Mouse (Mus musculus) liver, embryonic 12.5 days (tissue): Measurements from ENCODE around the gene Vwa3a. TPM values are rescaled to one million over a fixed set of nuclear protein-coding genes. Genes with fewer than 3 reads are reported as not detected.

Experiments
- ATAC-seq: fragments of 200-750 bp; cut with Nextera tagmentation; 2 replicates; pipeline ENCODE4 v1.8.0; 2017; ENCODE audit warnings: moderate number of reproducible peaks, mild to moderate bottlenecking, moderate library complexity
- H3K27ac ChIP-seq: fragments of 300-500 bp; sonication (generic); 2 replicates; pipeline ENCODE4 v1.5.1; 2016; ENCODE audit warnings: mild to moderate bottlenecking
- H3K27me3 ChIP-seq: fragments of 300-500 bp; sonication (generic); replicated peaks from 2 replicates; pipeline ENCODE4 v1.6.1; 2016; ENCODE audit warnings: mild to moderate bottlenecking, moderate library complexity
- H3K36me3 ChIP-seq: fragments of 300-500 bp; sonication (generic); 2 replicates; pipeline ENCODE4 v1.6.1; 2016; ENCODE audit warnings: mild to moderate bottlenecking, moderate library complexity
- H3K4me1 ChIP-seq: fragments of 300-500 bp; sonication (generic); 2 replicates; pipeline ENCODE4 v1.6.1; 2016
- H3K4me2 ChIP-seq: fragments of 300-500 bp; sonication (generic); 2 replicates; pipeline ENCODE4 v1.6.1; 2016; ENCODE audit warnings: mild to moderate bottlenecking, moderate library complexity
- H3K4me3 ChIP-seq: fragments of 300-500 bp; sonication (generic); 2 replicates; pipeline ENCODE4 v1.5.1; 2016; ENCODE audit warnings: mild to moderate bottlenecking, moderate library complexity
- H3K9ac ChIP-seq: fragments of 300-500 bp; sonication (generic); 2 replicates; pipeline ENCODE4 v1.6.1; 2016; ENCODE audit warnings: mild to moderate bottlenecking, moderate library complexity
- H3K9me3 ChIP-seq: fragments of 300-500 bp; sonication (generic); replicated peaks from 2 replicates; pipeline ENCODE4 v1.6.1; 2016; ENCODE audit warnings: mild to moderate bottlenecking, moderate library complexity
- WGBS: fragments of 180-500 bp; shearing (Covaris S2); methylation state at CpG from one replicate; pipeline ENCODE4 v1.1.7; 2016; ENCODE audit not compliant: insufficient replicate concordance; 5-methylcytosine and 5-hydroxymethylcytosine counted together
- polyA plus RNA-seq: library from polyadenylated mRNA; unstranded; fragments of >200 nt; fragmentation: Nextera tagmentation; extraction: Ambion mirVana; gene quantifications from 2 replicates; pipeline ENCODE4 v1.2.1, GENCODE M21; 2016

The Vwa3a gene
- polyA plus RNA-seq, 1 experiment from 2014 or later, result not detected

DNA sequence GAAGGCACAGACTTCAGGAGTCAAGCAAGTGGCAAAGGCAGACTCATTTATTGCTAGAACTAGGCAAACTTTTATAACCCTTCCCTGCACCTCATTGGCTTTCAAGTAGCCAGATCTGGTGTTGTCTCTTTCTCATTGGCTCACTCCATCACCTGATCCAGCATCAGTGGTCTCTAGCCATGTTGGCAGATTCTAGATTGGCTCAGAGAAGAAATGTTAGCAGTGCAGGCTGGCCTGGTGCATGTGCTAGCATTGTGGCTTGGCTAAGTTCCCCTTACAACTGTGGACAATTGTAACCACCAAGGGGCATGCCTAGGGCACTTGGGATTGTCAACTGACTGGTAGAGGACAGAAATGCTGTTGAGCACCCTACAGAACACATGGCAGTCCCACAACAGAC lies 12.2 kb downstream of the Vwa3a start:
- Histone ChIP-seq H3K4me1 (no peaks in the 10 kb centered on the region), H3K4me3 (no peak overlapping the region), H3K36me3 (no peaks in the 10 kb centered on the region), H3K27me3 (peaks cover 17% of the 10 kb centered on the region), H3K9me3 (no peaks in the 10 kb centered on the region), H3K9ac (no peak overlapping the region), H3K27ac (no peak overlapping the region), H3K4me2 (no peak overlapping the region)
- no peak for ATAC-seq

DNA sequence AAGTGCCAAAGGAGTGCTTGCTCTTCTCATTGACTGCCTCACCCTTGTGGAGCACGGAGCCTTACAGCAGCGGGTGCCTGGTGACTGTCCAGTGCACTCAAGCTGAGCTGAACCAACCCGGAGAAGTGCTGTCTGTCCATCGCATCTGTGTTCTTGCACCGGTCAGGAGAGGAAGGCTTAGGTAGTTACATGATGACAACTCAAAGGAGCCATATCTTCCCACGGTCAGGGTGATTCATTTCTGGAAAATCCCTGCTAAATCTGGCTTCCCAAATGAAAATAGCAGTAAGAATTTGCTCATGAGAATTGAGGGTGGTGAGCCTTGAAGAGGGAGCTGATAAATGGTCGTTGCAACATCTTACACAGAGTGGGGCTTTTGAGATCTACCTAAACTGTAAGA lies 12.8 kb downstream of the Vwa3a start:
- 69% methylated on average over 7 of the region's 7 CpGs for WGBS

DNA sequence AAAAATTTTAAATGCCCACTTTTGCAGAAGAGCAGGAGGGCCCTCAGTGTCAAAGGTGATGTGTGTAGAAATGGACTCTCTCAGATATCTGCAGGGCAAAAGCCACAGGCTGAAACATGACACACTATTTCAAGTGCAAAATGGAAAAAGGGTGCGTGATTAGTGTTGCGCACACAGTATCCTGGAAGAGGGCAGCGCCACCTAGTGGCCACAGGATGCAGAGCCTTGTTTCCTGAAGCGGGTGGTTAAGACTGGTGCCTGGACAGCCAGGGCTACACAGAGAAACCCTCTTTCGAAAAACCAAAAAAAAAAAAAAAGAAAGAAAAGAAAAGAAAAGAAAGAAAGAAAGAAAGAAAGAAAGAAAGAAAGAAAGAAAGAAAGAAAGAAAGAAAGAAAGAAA lies 15.6 kb downstream of the Vwa3a start:
- Histone ChIP-seq H3K4me2 (no peak overlapping the region), H3K4me3 (no peak overlapping the region), H3K4me1 (no peaks in the 10 kb centered on the region), H3K27me3 (0 out of 2 replicates have a peak, but pooled peaks cover 4% of the 10 kb centered on the region), H3K9ac (no peak overlapping the region), H3K27ac (no peak overlapping the region), H3K36me3 (no peaks in the 10 kb centered on the region), H3K9me3 (no peaks in the 10 kb centered on the region)
- ATAC-seq, result peak; percentile 57; the same call in 1 of the 2 replicates
- WGBS, result 4% methylated on average over 5 of the region's 5 CpGs

More for the DNA sequence above, 12.8 kb downstream of the Vwa3a start:
- no peak for ATAC-seq
- H3K4me2 ChIP-seq, result no peak overlapping the region
- H3K27ac ChIP-seq, result no peak overlapping the region
- no peak overlapping the region for H3K9ac ChIP-seq
- no peaks in the 10 kb centered on the region for H3K36me3 ChIP-seq
- no peak overlapping the region for H3K4me3 ChIP-seq
- H3K4me1 ChIP-seq, result no peaks in the 10 kb centered on the region
- peaks cover 14% of the 10 kb centered on the region for H3K27me3 ChIP-seq
- H3K9me3 ChIP-seq, result no peaks in the 10 kb centered on the region

GRCm38 (mm10) chr7:120767369-120767768 lies 28.3 kb downstream of the Vwa3a start:
- H3K36me3 ChIP-seq, result no peaks in the 10 kb centered on the region
- H3K9ac ChIP-seq, result no peak overlapping the region
- no peaks in the 10 kb centered on the region for H3K4me1 ChIP-seq
- H3K4me2 ChIP-seq, result no peak overlapping the region
- H3K27me3 ChIP-seq, result no peaks in the 10 kb centered on the region; the same call in 1 of the 2 replicates
- H3K4me3 ChIP-seq, result no peak overlapping the region
- H3K9me3 ChIP-seq, result no peaks in the 10 kb centered on the region
- no peak overlapping the region for H3K27ac ChIP-seq
- WGBS, result 0% methylated on average over 1 of the region's 1 CpGs
- no peak for ATAC-seq

DNA sequence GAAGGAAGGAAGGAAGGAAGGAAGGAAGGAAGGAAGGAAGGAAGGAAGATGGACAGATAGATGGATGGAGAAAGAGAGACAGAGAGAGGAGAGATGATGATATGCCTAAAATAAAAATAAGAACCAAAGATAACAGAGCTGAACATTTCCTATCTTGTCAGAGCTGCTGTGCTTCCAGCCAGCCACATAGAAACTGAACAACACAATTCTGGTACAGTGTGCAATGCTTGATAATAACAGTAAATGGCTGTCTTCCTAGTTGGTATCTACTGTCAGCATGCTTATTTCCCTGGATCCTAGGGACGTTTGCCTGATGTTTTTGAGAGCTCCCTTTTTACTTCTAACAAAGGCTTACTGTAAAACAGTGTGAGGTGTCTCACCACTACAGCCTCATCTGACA lies 32.3 kb downstream of the Vwa3a start:
- no peak overlapping the region for H3K4me2 ChIP-seq
- H3K27me3 ChIP-seq, result no peaks in the 10 kb centered on the region; the same call in 1 of the 2 replicates
- H3K9me3 ChIP-seq, result no peaks in the 10 kb centered on the region
- H3K4me1 ChIP-seq, result no peaks in the 10 kb centered on the region
- 23% methylated on average over 1 of the region's 1 CpGs for WGBS
- H3K4me3 ChIP-seq, result no peak overlapping the region
- no peaks in the 10 kb centered on the region for H3K36me3 ChIP-seq
- H3K9ac ChIP-seq, result no peak overlapping the region
- no peak for ATAC-seq
- no peak overlapping the region for H3K27ac ChIP-seq

DNA sequence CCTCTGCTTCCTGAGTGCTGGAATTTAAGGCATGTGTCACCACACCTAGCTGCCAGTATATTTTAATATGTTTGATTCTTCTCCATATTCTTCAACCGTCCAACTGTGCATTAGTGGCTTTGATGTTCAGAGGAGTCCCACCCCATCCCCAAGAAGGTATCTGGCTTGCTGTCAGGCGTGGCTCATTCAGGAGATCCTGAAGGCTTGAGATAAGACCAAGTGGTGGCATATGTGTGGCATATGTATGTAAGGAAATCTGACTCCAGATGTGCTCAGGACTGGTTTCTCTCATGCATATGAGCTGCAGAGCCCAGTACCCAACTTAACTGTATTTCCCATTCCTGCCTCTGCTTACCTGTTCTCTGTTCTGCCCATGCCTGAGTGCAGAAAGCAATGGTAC lies 38.9 kb downstream of the Vwa3a start:
- Histone ChIP-seq H3K9ac (no peak overlapping the region), H3K9me3 (no peaks in the 10 kb centered on the region), H3K4me2 (no peak overlapping the region), H3K4me1 (peaks cover 4% of the 10 kb centered on the region; the same call in 1 of the 2 replicates), H3K4me3 (no peak overlapping the region), H3K27ac (no peak overlapping the region), H3K36me3 (no peaks in the 10 kb centered on the region), H3K27me3 (0 out of 2 replicates have a peak, but pooled peaks cover 5% of the 10 kb centered on the region)
- ATAC-seq, result peak; percentile 68
- WGBS, result 29% methylated on average over 2 of the region's 2 CpGs

- Histone ChIP-seq H3K9ac (no peak overlapping the region), H3K9me3 (no peaks in the 10 kb centered on the region), H3K27me3 (0 out of 2 replicates have a peak, but pooled peaks cover 4% of the 10 kb centered on the region), H3K4me3 (no peak overlapping the region), H3K27ac (no peak overlapping the region), H3K4me1 (no peaks in the 10 kb centered on the region), H3K4me2 (no peak overlapping the region), H3K36me3 (no peaks in the 10 kb centered on the region)
- no peak for ATAC-seq
- 70% methylated on average over 4 of the region's 4 CpGs for WGBS
Measured at GRCm38 (mm10) chr7:120795544-120795943, 56.4 kb downstream of the Vwa3a start.

DNA sequence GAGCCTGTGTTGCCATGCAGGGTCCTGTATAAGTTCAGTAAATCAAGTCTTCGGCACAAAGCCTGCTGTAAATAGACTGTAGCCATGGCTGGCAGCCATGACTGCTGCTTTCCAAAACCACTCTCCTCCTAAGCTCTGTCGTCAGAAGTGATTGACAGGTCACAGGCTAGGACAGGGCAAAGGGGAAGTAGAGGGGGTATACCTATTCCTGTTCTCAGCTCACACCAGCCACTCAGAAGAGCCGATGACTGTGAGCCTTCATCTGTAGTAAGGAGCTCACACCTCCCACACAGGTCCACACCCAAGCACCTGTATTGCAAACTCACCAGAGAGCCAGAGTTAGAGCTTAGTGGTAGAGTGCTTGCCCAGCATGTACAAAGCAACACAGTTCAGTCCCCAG lies 57.3 kb downstream of the Vwa3a start:
- Histone ChIP-seq H3K27me3 (0 out of 2 replicates have a peak, but pooled peaks cover 4% of the 10 kb centered on the region), H3K4me3 (no peak overlapping the region), H3K4me2 (no peak overlapping the region), H3K9me3 (no peaks in the 10 kb centered on the region), H3K4me1 (no peaks in the 10 kb centered on the region), H3K27ac (no peak overlapping the region), H3K9ac (no peak overlapping the region), H3K36me3 (no peaks in the 10 kb centered on the region)
- WGBS, result 43% methylated on average over 3 of the region's 3 CpGs
- no peak for ATAC-seq

DNA sequence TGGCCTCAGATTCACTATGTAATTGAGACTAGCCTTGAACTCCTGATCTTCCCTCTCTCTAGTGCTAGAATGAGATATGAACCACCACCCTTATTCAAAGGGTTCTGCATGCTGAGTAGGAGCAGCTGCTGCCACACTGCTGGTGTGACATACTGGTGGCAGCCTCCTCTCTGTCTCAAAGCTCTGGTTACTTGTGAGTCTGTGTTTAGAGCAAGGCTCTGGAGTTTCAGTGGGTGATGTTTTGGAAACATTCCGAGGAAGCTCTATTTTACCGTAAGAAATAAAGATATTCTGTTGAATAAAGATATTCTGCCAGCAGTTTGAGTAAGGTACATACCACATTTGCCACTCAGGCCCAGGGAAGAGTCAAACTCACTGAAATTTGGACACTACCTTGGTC lies 64.2 kb downstream of the Vwa3a start:
- 73% methylated on average over 2 of the region's 2 CpGs for WGBS

GRCm38 (mm10) chr7:120809705-120810104 lies 70.6 kb downstream of the Vwa3a start:
- Histone ChIP-seq H3K36me3 (no peaks in the 10 kb centered on the region), H3K27me3 (peaks cover 28% of the 10 kb centered on the region), H3K4me3 (0 out of 2 replicates have a peak overlapping the region, but pooled peaks have one; percentile 14), H3K4me1 (0 out of 2 replicates have a peak, but pooled peaks cover 3% of the 10 kb centered on the region), H3K4me2 (peak overlapping the region; percentile 31; the same call in 1 of the 2 replicates), H3K27ac (no peak overlapping the region), H3K9ac (no peak overlapping the region), H3K9me3 (no peaks in the 10 kb centered on the region)
- ATAC-seq, result no peak
- WGBS, result 10% methylated on average over 27 of the region's 27 CpGs

More for the DNA sequence above, 64.2 kb downstream of the Vwa3a start:
- no peaks in the 10 kb centered on the region for H3K9me3 ChIP-seq
- no peak overlapping the region for H3K4me3 ChIP-seq
- no peak for ATAC-seq
- H3K27me3 ChIP-seq, result no peaks in the 10 kb centered on the region
- H3K36me3 ChIP-seq, result no peaks in the 10 kb centered on the region
- no peak overlapping the region for H3K27ac ChIP-seq
- H3K4me1 ChIP-seq, result no peaks in the 10 kb centered on the region
- no peak overlapping the region for H3K4me2 ChIP-seq
- no peak overlapping the region for H3K9ac ChIP-seq

DNA sequence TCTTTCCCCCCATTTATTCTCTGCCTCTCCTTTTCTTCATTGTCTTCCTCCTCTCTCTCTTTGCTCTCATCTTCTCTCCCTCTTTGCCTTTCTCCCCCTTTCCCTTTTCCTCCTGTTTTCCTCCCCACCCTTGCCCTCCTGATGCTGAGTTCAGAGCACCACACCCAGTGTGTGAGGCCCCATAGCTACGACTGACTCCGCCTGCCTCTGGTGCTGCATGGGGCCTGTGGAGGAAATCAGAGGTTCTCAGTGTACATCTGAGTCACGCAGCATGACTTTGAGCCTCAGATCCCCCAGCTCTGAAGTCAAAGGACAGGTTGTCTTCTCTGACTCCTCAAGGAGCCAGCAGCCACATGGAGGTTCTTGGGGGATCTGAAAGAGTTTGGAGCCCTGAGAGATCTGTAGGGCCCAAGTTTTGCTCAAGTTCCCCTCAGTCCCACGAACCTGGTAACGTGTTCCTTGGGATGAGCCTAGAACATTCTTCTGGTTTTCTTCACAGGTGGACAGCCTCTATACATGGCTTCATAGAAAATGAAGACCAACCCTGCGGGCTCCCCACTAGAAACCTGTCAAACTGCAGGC lies 72.8 kb downstream of the Vwa3a start, which contains the start of gene Gm5737:
Gm5737 (plus strand) TSS at position 532 of the 582 bp plus-strand sequence.
- H3K9me3 ChIP-seq, result no peaks in the 10 kb centered on the region
- H3K4me2 ChIP-seq, result no peak within 1 kb of the TSS
- H3K4me3 ChIP-seq, result no peak within 1 kb of the TSS
- no peaks in the 10 kb centered on the region for H3K36me3 ChIP-seq
- ATAC-seq, result no peak
- WGBS, result 65% methylated on average over 6 of the region's 6 CpGs
- 0 out of 2 replicates have a peak, but pooled peaks cover 3% of the 10 kb centered on the region for H3K4me1 ChIP-seq
- no peak within 1 kb of the TSS for H3K27ac ChIP-seq
- H3K9ac ChIP-seq, result no peak within 1 kb of the TSS
- H3K27me3 ChIP-seq, result peaks cover 28% of the 10 kb centered on the region

GRCm38 (mm10) chr7:120817552-120817951 lies 78.4 kb downstream of the Vwa3a start:
- Histone ChIP-seq H3K36me3 (no peaks in the 10 kb centered on the region), H3K4me2 (no peak overlapping the region), H3K4me1 (no peaks in the 10 kb centered on the region), H3K27me3 (peaks cover 3% of the 10 kb centered on the region; the same call in 1 of the 2 replicates), H3K4me3 (no peak overlapping the region), H3K9me3 (no peaks in the 10 kb centered on the region), H3K27ac (no peak overlapping the region), H3K9ac (no peak overlapping the region)
- WGBS, result 58% methylated on average over 6 of the region's 6 CpGs
- ATAC-seq, result 0 out of 2 replicates have a peak, but pooled peaks have one; percentile 27
